In the genomic region with DNA sequence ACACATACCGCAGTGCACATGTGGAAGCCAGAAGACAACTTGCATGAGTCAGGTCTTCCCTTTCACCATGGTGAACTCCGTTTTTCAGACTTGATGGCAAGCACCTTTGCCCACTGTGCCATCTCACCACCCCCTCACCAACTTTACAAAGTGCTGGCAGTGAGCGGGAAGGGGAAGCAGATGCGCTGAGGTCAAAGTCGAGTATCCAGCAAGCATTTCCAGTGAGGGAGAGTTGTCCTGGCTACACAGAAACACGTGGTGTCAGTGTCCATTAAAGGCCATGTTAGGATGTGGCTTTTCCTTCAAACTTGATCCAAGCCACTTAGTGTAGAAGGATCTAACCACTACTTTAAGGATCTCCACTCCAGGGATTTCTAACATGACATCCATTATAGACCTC, we compare ENCODE assay signal across 21 mouse cellular contexts. TPM values are rescaled to one million over a fixed set of nuclear protein-coding genes. Genes with fewer than 3 reads are reported as not detected.
A peak's percentile ranks its signal among the peaks of the same experiment; 100 is the strongest.
DNase-seq lines count a peak whose midpoint lies in the region; ATAC-seq and TF ChIP-seq lines count a peak whose summit lies in the region.
"Had no signal": no experiment of that assay in that cellular context is flagged by ENCODE, and none has a peak within 500 bp of the region (broad histone marks: within the 10 kb centered on the region; RNA-seq: fewer than 3 reads in every experiment).

No protein-coding gene starts in this region.

- H3K4me1 ChIP-seq in limb, embryonic 12.5 days (replicated peaks): peaks cover 9% of the 10 kb centered on the region
- H3K4me1 ChIP-seq in limb, embryonic 10.5 days: peaks cover 7% of the 10 kb centered on the region; the same call in 1 of the 2 replicates
- H3K4me1 ChIP-seq in embryonic facial prominence, embryonic 15.5 days: no peaks in the 10 kb centered on the region
- peaks cover 15% of the 10 kb centered on the region for H3K4me1 ChIP-seq in intestine, embryonic 16.5 days (ENCODE audit: control insufficient read depth, insufficient read depth, low read length)
- H3K4me1 ChIP-seq in stomach, embryonic 15.5 days: peaks cover 12% of the 10 kb centered on the region

- TF ChIP-seq CTCF in layer of hippocampus, adult 2 months (conservative IDR thresholded peaks at IDR 0.05): no peak

- no peak overlapping the region for H3K4me2 ChIP-seq in limb, embryonic 12.5 days
- H3K4me2 ChIP-seq in embryonic facial prominence, embryonic 15.5 days (replicated peaks): no peak overlapping the region
- H3K4me2 ChIP-seq in intestine, embryonic 16.5 days (ENCODE audit: low read depth, low read length): no peak overlapping the region
- no peak overlapping the region for H3K4me2 ChIP-seq in stomach, embryonic 15.5 days
- H3K4me2 ChIP-seq: embryonic facial prominence, embryonic 13.5 days; heart, embryonic 11.5 days; neural tube, embryonic 12.5 days had no signal

- peak overlapping the region; percentile 68; the same call in 1 of the 2 replicates for H3K27ac ChIP-seq in limb, embryonic 12.5 days
- H3K27ac ChIP-seq in limb, embryonic 10.5 days: no peak overlapping the region
- H3K27ac ChIP-seq in embryonic facial prominence, embryonic 15.5 days (replicated peaks): 0 out of 2 replicates have a peak overlapping the region, but pooled peaks have one; percentile 22
- peak overlapping the region; percentile 62; the same call in 1 of the 2 replicates for H3K27ac ChIP-seq in intestine, embryonic 16.5 days (ENCODE audit: low read length)
- H3K27ac ChIP-seq in stomach, embryonic 15.5 days: peak overlapping the region; percentile 76; the same call in 1 of the 2 replicates
- H3K27ac ChIP-seq in layer of hippocampus, adult 2 months: no peak overlapping the region
- H3K27ac ChIP-seq: left cerebral cortex, adult 2 months; neural tube, embryonic 12.5 days had no signal

- H3K9me3 ChIP-seq in limb, embryonic 12.5 days: no peaks in the 10 kb centered on the region
- H3K9me3 ChIP-seq in limb, embryonic 10.5 days (replicated peaks): no peaks in the 10 kb centered on the region
- H3K9me3 ChIP-seq in embryonic facial prominence, embryonic 15.5 days (replicated peaks): no peaks in the 10 kb centered on the region
- H3K9me3 ChIP-seq in intestine, embryonic 16.5 days (ENCODE audit: control insufficient read depth, low read length): no peaks in the 10 kb centered on the region
- H3K9me3 ChIP-seq in stomach, embryonic 15.5 days: no peaks in the 10 kb centered on the region
- H3K9me3 ChIP-seq: embryonic facial prominence, embryonic 13.5 days; neural tube, embryonic 12.5 days had no signal

- peaks cover 54% of the 10 kb centered on the region for H3K36me3 ChIP-seq in limb, embryonic 12.5 days
- H3K36me3 ChIP-seq in limb, embryonic 10.5 days: peaks cover 68% of the 10 kb centered on the region
- peaks cover 31% of the 10 kb centered on the region for H3K36me3 ChIP-seq in embryonic facial prominence, embryonic 15.5 days
- peaks cover 8% of the 10 kb centered on the region for H3K36me3 ChIP-seq in intestine, embryonic 16.5 days (ENCODE audit: control insufficient read depth, insufficient read depth, low read length)
- peaks cover 13% of the 10 kb centered on the region; the same call in 1 of the 2 replicates for H3K36me3 ChIP-seq in stomach, embryonic 15.5 days

- no peak for DNase-seq in limb, embryonic 10.5 days (ENCODE audit: low spot score)
- DNase-seq in layer of hippocampus, adult 2 months (ENCODE audit: low spot score in 2 of 2): no peak
- DNase-seq in natural killer cell, adult 2 months (ENCODE audit: low spot score in 2 of 2): no peak
- DNase-seq: B cell, adult 2 months; forebrain, postnatal 0 days; gastrocnemius, postnatal 36 days; heart, postnatal 10 days; kidney, adult 9 months; kidney, postnatal 25 days; layer of hippocampus, adult 9-11 months; lung, postnatal 36 days; thymus, postnatal 25 days had no signal

- no peak overlapping the region for H3K4me3 ChIP-seq in limb, embryonic 12.5 days (replicated peaks)
- no peak overlapping the region for H3K4me3 ChIP-seq in limb, embryonic 10.5 days
- no peak overlapping the region for H3K4me3 ChIP-seq in embryonic facial prominence, embryonic 15.5 days (replicated peaks)
- H3K4me3 ChIP-seq in intestine, embryonic 16.5 days (ENCODE audit: low read length): no peak overlapping the region
- H3K4me3 ChIP-seq in stomach, embryonic 15.5 days (replicated peaks): no peak overlapping the region
- H3K4me3 ChIP-seq in layer of hippocampus, adult 2 months: no peak overlapping the region
- H3K4me3 ChIP-seq: embryonic facial prominence, embryonic 13.5 days; left cerebral cortex, adult 2 months; neural tube, embryonic 12.5 days had no signal

- 91% methylated on average over 6 of the region's 6 CpGs for WGBS in limb, embryonic 12.5 days
- 89% methylated on average over 6 of the region's 6 CpGs for WGBS in limb, embryonic 10.5 days
- 89% methylated on average over 6 of the region's 6 CpGs for WGBS in embryonic facial prominence, embryonic 15.5 days
- WGBS in intestine, embryonic 16.5 days: 76% methylated on average over 6 of the region's 6 CpGs
- 74% methylated on average over 6 of the region's 6 CpGs for WGBS in stomach, embryonic 15.5 days

- H3K27me3 ChIP-seq in limb, embryonic 12.5 days: no peaks in the 10 kb centered on the region
- no peaks in the 10 kb centered on the region for H3K27me3 ChIP-seq in limb, embryonic 10.5 days (ENCODE audit: low read depth, poor library complexity, severe bottlenecking)
- no peaks in the 10 kb centered on the region for H3K27me3 ChIP-seq in embryonic facial prominence, embryonic 15.5 days
- H3K27me3 ChIP-seq in intestine, embryonic 16.5 days (replicated peaks; ENCODE audit: control insufficient read depth, insufficient read depth, low read length): no peaks in the 10 kb centered on the region
- no peaks in the 10 kb centered on the region for H3K27me3 ChIP-seq in stomach, embryonic 15.5 days (replicated peaks)
- H3K27me3 ChIP-seq: embryonic facial prominence, embryonic 13.5 days; neural tube, embryonic 12.5 days had no signal

- ATAC-seq in limb, embryonic 12.5 days (ENCODE audit: insufficient number of reproducible peaks, insufficient read depth, low FRiP score, low TSS enrichment, low read depth): no peak
- no peak for ATAC-seq in embryonic facial prominence, embryonic 15.5 days (ENCODE audit: insufficient number of reproducible peaks, low FRiP score, low TSS enrichment, low read depth)
- no peak for ATAC-seq in intestine, embryonic 16.5 days
- ATAC-seq in stomach, embryonic 15.5 days (ENCODE audit: insufficient read depth, low FRiP score, low read depth): no peak

- no peak overlapping the region for H3K9ac ChIP-seq in limb, embryonic 12.5 days (replicated peaks)
- no peak overlapping the region for H3K9ac ChIP-seq in embryonic facial prominence, embryonic 15.5 days
- no peak overlapping the region for H3K9ac ChIP-seq in intestine, embryonic 16.5 days (ENCODE audit: low read depth, low read length)
- no peak overlapping the region for H3K9ac ChIP-seq in stomach, embryonic 15.5 days
- H3K9ac ChIP-seq: embryonic facial prominence, embryonic 13.5 days; forebrain, postnatal 0 days; neural tube, embryonic 12.5 days had no signal

RNA-seq across cellular contexts. Expression of gene Tmem209, which starts 31.8 kb away (rescaled TPM):
- polyA plus RNA-seq in limb, embryonic 12.5 days (2016; fragmentation: Nextera tagmentation; extraction: Ambion mirVana): 36.4 and 39.9 TPM in 2 replicates
- polyA plus RNA-seq in limb, embryonic 10.5 days (2016; fragmentation: Nextera tagmentation; extraction: Ambion mirVana): 45.7 and 51.6 TPM in 2 replicates
- polyA plus RNA-seq in embryonic facial prominence, embryonic 15.5 days (2015; fragmentation: Nextera tagmentation; extraction: Ambion mirVana): 27.5 and 29.1 TPM in 2 replicates
- polyA plus RNA-seq in intestine, embryonic 16.5 days (2015; fragmentation: Nextera tagmentation; extraction: Ambion mirVana): 33.0 and 34.0 TPM in 2 replicates
- 28.5 and 33.7 TPM in 2 replicates for polyA plus RNA-seq in stomach, embryonic 15.5 days (2015; fragmentation: Nextera tagmentation; extraction: Ambion mirVana)
- total RNA-seq in layer of hippocampus, adult 2 months (2021): 10 to 100 TPM; 19.5 to 23.0 TPM

RNA-seq across cellular contexts. Expression of gene Ssmem1, which starts 31.9 kb away (rescaled TPM):
- 0.50 TPM in 1 of 2 replicates, not detected in the other for polyA plus RNA-seq in limb, embryonic 12.5 days (2016; fragmentation: Nextera tagmentation; extraction: Ambion mirVana)
- polyA plus RNA-seq in limb, embryonic 10.5 days (2016; fragmentation: Nextera tagmentation; extraction: Ambion mirVana): 0.38 and 0.59 TPM in 2 replicates
- polyA plus RNA-seq in embryonic facial prominence, embryonic 15.5 days (2015; fragmentation: Nextera tagmentation; extraction: Ambion mirVana): 0.14 and 0.52 TPM in 2 replicates
- not detected in 2 replicates for polyA plus RNA-seq in intestine, embryonic 16.5 days (2015; fragmentation: Nextera tagmentation; extraction: Ambion mirVana)
- polyA plus RNA-seq in stomach, embryonic 15.5 days (2015; fragmentation: Nextera tagmentation; extraction: Ambion mirVana): 0.09 TPM in 1 of 2 replicates, not detected in the other
- 1 to 10 TPM in 1 of 2 experiments, under 1 TPM in 1; 0.32 to 1.3 TPM for total RNA-seq in layer of hippocampus, adult 2 months (2021)
- total RNA-seq: heart, postnatal 10 days; monocyte, adult 5-6 weeks had no signal
- polyA plus RNA-seq: embryonic facial prominence, embryonic 13.5 days; forebrain, postnatal 0 days had no signal

Comparison
In these comparisons a context has a peak if more than half of its experiments do, and no peak if none do; other contexts are left out.
1. H3K27ac ChIP-seq: peak in limb, embryonic 12.5 days (single experiment), embryonic facial prominence, embryonic 15.5 days (single experiment), intestine, embryonic 16.5 days (single experiment) and stomach, embryonic 15.5 days (single experiment); none in limb, embryonic 10.5 days (single experiment) and layer of hippocampus, adult 2 months (single experiment).